Mouse (Mus musculus) ES-Bruce4 (cell line): Measurements from ENCODE around the gene Flt3l.

Experiments
- CTCF ChIP-seq: IDR thresholded peaks from one replicate; pipeline ENCODE4 v1.8.1; 2011; ENCODE audit warnings: low read depth, low read length
- POLR2A ChIP-seq: IDR thresholded peaks from one replicate; pipeline ENCODE4 v1.8.1; 2011; ENCODE audit warnings: low read length; ENCODE audit not compliant: insufficient read depth

DNA sequence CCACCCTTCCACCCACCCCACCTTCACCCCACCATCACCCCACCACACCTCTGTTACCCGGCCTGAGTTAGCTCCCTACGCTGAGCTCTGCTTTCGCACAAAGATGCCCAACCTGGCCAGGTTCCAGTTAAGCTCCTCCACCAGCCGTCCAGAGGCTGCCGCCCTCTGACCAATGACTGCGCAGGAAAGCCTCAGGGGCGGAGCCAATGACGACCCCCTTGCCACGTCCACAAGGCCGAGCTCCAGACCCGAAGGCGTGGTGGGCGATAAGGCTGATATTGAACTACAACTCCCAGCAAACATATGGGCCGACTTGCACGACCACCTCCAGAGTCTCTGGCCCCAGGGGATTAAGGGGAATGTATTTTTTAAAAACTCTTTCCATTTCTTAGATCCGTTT, 44.2 kb downstream of the Flt3l start, which contains the start of gene Rcn3:
- no peak for TF ChIP-seq CTCF
- no peak for TF ChIP-seq POLR2A
